Mouse (Mus musculus): ENCODE data around the gene Saa3.
A peak's percentile ranks its signal among the peaks of the same experiment; 100 is the strongest.
"Not testable (repeated sequence)": the region's sequence is repeated elsewhere in the genome, so short reads cannot be mapped to it uniquely, and the experiment has no call there.

The Saa3 gene

DNA sequence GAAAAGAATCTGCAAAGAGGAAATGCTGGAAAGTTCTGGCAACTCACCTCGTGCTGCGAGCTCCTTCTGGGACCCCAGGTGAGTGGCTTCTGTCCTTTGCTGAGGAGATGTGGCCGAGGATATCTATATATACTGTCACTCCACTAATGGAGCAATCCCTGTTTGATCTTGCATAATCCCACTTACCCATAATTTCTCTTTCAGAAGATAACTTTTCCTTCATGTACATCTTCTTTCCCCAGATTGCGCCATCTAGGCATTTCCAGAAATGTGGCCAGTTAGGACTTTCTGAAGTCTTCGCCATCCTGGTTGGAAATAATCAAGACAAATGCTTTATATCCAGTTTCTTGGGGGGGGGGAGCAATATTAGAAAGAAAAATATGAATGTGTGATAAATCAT, at the start of gene Saa3:
Gene Saa3, minus strand, starts transcription at position 101 of the 400 bp plus-strand sequence.
- no peak for DNase-seq

DNA sequence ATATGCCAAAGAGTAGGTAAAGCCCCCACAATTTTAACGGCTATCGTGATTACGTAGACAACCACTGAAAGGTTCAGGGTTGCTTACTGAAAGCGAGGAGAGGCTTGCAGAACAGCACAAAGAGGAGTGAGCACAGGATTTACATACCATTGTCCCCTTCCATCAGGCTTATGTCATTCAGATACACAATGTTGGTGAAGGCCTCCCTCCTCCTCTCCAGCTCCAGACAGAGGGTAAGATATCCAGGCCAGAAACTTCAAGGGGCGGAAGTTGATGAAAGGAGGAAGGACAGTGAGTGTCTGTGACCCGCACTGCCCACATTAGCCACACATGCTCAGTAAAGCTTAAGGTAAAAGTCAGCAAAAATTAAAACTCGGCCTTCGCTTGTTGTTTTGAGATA, 49.2 kb upstream of the Saa3 start:
- no peak for DNase-seq

DNA sequence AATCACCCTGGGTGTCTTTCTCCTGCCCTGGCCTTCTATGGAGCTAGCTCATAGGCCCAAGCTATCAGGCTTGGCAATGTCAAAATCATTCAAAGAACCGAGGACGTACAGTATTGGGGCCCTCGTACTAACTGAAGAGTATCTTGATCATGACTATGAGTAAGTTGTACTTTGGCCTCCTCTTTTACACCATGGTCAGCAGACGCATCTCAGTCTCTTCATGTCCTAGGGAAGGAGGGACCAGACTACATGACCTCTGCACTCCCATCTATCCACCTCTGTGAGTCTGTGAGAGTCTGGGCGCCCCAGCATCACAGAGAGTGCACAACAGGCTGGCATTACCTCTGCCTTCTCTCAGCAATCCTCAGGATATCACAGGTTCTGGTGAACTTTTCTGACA, 47.1 kb upstream of the Saa3 start:
- DNase-seq = no peak

DNA sequence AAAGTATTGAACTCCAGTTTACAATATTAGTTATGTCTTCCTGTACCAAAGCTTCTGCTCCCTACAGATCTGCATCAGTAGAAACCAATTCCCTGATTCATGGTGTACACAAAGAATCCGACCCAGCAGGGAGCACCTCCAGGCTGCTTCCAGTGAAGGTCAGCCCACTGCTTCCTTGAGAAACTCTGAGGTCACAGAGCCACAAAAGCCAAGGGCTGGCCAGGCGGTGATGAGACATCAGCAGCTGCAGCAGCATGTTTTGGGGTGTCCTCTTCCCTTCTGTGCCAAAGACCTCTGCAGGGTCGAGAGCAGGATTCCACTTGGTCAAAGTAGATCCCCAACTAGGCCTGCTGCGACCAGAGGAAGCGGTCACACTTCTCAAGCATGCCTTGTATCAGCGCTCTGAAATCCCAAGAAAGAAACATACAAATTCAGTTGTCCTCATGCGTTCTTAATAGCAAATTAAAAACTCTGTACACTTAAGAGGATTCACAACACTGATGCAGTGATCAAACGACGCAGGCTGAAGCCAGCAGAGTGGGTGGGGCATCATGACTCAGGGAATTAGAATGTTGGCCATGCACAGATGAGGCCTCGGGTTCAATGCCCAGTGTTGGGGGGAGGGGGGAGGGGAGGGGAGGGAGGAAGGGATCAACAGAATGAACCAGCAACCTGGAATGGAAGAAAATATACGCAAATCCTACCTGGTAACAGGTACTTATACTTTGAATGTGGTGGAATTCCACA, 45.7 kb upstream of the Saa3 start:
- DNase-seq = no peak

DNA sequence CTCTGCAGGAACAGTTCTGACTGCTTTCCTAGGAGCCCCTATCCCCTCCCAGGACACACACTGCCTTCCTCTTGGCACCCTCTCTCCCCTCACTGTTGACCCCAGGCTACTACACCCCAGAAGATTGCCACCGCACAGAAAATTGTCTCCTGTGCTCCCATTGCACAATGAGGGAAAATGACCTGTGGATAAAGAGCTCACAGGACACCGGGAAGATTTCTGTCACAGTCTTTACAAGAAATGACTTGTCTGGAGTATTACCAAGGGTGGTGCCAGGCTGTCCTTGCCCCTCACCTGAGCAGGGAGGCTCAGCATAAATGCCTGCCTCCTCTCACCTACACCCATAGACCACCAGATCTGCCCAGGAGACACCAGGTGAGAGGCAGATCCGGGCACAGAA, 36.0 kb upstream of the Saa3 start, which contains the start of gene Saa2:
Gene Saa2, plus strand, starts transcription at position 301 of the 400 bp plus-strand sequence.
- no peak for DNase-seq

DNA sequence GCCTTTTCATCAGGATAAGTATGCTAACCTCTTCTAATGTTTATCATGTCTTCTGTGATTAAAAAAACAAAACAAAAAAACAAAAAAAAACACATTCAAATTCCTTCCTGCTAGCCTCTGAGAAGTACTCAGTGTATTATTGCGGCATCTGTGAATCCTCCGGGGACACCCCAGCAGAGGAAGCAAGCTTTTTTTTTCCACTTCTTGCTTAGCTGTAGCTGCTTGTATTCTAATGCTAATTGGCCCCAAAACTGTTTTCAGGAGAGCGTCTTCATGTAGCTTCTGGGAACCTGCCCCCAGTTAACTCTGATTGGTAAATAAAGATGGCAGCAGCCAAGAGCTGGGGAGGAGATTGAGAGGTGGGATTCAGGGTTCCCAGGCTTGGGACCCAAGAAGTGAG, 33.0 kb upstream of the Saa3 start:
- no peak for DNase-seq

DNA sequence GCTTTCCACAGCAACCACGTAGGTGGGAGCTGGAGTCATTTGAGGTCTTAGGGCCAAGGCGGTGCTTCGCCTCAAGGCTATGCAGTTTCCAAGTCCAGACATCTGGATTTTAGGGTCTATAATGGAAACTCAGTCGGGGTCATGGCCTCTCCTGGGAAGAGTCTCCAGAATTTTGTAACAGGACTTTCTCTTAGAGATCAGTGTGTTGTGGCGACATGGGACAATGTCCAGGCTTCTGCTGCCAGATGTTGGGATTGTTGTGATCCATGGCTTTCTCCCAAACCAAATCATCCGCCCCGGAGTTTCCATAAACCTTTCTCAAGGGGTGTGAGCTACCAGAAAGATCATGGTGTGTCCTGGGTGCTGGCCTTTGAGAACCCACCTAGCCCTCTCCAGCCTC, 30.9 kb upstream of the Saa3 start:
- DNase-seq = no peak

DNA sequence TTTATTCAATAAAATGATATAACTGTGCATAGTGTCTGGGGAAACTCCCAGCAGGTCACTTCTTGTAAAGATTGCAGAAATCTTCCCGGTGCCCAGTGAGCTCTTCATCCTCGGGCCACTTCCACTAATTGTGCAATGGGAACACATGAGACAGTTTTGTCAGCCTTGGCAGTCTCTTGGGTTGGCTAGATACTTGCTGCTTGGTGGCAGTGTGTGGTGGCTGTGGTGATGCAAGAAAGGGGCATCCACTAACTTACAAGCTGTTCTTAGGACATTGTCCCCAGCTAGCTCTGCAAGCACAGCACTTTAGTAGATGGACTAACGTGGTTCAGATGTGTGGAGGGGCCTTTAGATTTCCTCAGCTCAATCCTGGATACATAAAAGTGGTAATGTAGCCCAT, 30.3 kb upstream of the Saa3 start:
- DNase-seq = peak; percentile 38 to 51

DNA sequence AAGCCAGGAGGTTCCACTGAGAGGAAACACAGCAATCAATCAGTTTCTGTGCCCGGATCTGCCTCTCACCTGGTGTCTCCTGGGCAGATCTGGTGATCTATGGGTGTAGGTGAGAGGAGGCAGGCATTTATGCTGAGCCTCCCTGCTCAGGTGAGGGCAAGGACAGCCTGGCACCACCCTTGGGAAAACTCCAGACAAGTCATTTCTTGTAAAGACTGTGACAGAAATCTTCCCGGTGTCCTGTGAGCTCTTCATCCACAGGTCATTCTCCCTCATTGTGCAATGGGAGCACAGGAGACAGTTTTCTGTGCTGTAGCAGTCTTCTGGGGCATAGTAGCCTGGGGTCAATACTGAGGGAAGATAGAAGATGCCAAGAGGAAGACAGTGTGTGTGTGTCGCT, 27.4 kb upstream of the Saa3 start, which contains the start of gene Saa1:
Gene Saa1, minus strand, starts transcription at position 101 of the 400 bp plus-strand sequence.
- DNase-seq = not testable (repeated sequence)

DNA sequence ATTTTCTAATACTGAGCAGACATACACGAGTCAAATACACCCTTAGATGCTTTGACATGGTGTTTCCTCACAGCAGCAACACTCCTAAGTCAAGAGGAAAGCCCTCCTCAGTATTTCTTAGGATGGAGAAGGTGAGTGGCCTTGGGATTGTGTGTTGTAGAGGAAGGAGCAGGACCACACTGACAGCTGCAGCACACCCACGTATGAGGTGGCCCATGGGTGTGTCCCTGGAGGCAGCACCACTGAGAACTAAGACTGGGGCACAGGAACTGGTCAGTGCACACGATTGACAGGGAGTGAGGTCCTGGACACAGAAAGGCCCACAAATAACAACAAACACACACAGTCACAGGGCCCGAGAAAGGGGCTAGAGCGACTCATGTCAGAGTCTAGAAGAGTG, 24.5 kb upstream of the Saa3 start:
- DNase-seq = not testable (repeated sequence)

DNA sequence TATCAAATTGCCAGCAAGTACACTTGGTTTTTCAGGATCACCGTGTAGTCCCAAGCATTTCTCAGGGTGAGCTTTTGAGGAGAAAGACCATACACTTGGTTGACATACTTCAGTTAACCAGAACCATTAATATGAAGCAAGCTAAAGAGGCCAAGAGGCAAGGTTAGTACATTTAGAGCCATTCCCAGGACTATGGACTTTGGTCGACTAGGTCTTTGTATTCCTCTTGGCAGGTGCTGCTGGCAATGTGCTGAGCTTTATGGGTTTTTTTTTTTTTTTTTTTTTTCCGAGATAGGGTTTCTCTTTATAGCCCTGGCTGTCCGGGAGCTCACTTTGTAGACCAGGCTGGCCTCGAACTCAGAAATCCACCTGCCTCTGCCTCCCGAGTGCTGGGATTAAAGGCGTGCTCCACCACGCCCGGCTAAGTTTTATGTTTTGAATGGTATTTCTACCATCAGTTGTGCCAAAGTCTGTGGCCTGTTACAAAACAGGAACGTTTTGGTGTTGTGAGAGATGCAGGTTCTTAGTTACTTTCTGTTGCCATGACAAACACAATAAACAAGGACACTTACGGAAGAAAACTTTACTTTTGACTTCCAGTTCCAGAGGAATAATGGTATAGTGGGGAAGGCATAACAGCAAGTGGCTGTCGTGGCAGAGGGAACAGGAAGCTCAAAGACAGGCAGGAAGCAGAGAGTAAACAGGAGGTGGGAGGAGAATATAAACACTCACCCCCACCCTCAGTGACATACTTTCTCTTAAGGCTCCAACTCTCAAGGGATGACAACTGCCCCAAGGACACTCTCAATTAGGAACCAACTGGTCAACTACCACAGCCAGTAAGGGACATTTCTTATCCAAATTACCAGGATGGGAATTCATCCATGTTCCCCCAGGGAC, 23.3 kb upstream of the Saa3 start:
- DNase-seq = peak in 1 of 2 experiments; percentile 54

DNA sequence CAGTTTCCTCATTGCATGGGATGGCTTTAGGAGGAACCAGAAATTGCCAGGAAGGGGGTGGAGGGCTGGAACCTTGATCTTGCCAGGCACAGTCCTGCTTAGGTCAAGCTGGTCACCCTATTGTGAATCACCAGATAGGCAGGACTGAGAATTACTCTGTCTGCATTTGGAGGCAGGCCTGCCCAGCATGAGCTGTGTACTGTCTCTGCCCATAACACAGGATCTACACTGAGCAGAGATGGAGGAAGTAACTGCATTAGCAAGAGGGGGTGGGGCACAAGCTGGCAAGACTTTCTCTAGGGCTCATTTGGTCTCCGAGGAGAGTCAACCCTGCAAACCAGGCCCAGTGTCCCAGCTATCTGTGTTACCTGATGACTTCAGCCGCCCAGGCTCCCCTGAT, 19.5 kb upstream of the Saa3 start:
- peak in 1 of 2 experiments; percentile 24 for DNase-seq

DNA sequence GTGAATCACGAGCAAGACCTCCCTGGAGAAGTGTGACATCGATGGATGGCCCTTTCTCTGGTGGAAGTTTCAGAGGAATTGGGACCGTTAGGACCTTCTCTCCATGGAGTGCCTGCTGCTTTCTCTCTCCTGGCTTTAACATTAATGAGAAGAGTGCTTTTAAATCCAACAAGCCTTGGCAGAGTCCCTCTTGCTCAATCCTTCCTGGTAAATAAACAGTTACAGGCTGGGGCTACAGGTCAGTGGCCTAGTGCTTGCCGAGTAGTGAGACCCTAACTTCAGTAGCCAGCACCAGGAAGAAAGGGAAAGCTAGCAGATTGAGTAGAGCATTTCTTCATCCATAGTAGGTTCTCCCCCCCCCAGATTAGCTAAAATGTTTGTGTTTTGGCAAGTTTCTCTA, 17.0 kb upstream of the Saa3 start, which contains the start of gene Saa4:
Gene Saa4, minus strand, starts transcription at position 146 of the 400 bp plus-strand sequence.
- no peak for DNase-seq

DNA sequence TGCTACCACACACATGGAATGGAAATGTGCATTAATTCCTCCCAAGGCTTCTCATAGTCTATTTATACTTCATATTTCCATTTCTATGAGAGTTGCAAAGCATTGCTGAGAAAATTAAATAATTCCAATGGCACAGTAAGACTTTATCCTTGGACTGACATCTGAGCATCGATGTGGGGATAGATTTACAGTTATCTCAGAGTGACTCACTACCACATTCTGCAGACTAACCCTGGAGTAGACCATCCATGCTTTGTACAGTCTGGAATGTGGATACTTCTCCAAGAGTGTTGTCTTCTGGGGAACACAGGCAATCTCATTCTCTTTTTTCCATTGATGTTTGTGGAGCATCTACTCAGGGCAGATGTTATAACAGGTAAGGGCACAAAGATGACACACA, 12.1 kb upstream of the Saa3 start:
- no peak for DNase-seq

DNA sequence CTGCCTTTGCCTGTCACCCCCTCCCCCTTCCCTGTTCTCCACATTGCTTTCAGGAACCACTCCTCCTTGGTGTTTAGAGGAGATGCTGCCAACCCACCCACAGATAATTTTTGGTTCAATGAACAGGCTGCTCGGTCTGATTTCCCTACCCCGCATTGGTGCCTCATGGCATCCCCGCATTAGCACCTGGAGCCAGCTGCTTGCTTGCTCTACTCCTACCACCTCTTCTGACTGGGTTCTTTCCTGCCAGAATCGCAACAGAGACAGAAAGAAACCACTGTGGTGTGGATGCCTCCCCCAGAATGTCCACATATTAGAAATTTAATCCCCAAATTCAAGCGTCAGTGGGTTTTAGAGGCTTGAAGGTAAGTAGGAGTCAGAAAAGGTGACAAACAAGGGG, 8.9 kb upstream of the Saa3 start:
- no peak for DNase-seq

DNA sequence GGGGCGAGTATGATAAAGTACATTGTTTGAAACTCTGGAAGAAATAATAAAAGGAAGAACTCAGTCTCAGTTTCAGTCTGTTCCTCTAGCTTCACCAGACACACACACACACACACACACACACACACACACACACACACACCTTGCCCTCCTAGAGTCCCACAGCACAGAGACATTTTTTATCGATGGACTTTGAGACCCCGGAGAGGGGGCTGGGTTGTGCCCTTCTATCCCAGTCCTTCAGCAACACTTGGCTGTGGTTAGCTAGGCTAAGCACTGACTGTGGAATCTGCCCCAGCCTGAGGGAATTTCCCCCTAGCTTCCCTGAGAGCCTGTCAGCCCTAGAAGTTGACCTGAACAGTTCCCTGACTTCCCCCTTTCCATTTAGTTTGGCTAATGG, 8.3 kb upstream of the Saa3 start:
- DNase-seq = no peak

DNA sequence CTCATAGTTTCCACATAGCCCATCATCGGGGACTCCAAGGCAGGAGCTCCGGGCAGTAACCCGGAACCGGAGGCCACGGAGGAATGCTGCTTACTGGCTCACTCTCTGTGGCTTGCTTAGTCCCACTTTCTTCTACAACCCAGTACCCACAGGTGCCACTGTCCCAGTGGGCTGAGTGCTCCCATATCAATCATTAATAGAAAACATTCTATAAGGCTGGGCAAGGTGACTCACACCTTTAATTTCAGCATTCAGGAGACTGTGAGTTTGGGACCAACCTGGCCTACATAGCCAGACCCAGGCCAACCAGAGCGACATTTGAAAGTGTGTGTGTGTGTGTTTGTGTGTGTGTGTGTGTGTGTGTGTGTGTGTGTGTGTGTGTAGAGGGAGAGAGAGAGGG, 7.9 kb upstream of the Saa3 start:
- DNase-seq = no peak

DNA sequence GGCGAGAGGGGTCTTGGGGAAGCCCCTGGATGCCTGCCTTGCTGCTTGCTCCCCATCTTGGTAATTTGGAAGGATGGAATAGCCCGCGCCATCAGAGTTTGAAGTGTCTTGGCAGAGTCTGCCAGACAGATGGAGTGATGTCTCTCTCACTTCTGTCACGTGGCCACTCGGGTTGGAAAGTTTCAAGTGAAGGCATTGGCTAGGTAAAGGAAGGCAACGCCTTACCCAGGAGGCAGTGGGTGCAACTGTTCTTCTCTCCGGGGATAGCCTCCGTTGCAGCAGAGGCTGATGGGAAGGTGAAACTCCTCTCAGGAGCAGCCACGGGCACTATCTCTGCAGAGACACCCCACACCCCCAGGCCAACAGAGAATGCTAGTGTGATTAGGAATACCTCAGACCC, 5.0 kb upstream of the Saa3 start:
- peak; percentile 7 to 24 for DNase-seq

DNA sequence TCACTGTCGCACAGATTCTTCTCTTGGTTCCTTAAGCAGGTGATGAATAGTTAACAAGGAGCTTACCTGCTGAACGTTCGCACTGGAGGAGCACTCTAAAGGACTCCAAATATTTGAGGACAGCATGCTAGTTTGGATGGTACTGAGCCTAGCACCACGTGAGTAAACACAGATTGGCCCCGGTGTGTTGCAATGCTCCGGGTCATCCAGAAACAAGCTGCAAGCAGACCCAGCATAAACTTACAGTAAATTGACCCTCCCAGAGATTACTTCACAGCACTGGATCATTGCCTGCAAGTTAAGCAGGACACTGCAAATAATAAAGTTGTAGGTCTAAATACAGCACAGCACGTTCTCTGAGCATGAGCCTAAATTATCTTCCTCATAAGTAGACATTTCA, 4.0 kb upstream of the Saa3 start:
- DNase-seq = peak; percentile 85 to 91

DNA sequence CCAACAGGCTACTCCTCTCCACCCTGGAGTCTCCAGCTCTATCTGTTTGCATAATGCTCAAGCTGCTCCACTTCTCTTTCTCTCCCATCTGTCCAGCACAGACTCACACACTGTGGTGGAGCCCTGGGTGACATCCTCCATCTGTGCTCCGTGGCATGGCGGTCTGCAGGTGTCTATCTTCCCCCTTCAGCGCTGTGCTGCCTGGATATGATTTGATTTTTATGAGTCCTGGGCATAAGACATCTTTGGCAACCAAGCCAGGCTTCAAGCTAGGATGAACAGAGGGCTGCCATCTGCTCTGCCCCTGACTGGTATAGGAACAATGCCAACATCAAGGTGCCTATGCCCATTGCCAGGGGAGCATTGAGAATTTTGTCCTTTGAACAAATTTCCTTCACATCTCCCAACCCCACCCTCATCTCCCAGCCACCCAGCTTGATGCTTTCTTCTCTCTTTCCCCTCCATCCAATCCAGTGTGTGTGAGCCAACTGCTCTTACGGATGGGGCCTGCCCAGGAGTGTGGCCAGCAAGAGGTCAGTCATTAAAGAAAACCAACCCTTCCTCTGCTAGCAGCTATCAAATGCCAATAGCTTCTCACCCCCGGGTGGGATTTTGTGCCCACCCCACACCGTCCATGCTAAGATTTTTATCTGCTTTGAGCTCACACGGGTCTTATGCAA, 3.2 kb upstream of the Saa3 start:
- no peak for DNase-seq

DNA sequence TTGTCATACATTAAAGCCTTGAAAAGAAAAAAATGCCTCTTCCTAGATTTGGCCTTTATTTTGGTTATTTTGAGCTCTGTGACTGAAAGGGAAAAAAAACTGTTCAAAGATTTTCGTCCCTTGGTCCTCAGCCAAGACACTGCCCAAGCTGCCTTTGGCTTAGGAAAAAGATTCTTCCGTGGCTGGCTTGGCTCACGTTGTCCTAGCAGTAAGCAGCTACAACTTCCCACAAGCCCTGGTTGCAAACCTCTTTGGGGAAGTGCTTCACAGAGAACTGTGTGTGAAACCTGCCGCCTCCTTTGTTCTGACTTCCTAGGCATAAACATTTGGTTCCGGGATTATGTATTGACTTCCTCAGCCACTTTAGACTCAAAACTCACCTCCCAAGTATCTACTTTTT, 1.4 kb upstream of the Saa3 start:
- DNase-seq = peak; percentile 66 to 71

DNA sequence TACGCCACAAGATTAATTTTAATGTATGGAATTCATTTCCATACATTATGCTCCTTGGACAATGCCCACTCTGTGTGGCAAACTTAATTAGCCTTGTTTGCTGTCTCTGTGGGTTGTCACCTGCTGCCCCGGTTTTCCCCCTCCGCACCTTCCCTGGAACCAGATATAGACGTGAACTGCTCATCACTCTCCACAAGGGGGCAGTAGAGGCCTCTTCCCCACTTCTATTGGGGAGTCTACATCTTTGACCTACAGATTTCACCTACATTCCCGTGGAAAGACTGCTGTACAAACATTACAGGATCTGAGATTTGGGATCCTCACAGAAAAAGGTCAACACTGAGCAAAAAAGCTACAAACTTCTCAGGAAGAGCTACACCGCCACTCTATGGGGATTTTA, 982 bp downstream of the Saa3 start:
- peak; percentile 57 to 77 for DNase-seq

DNA sequence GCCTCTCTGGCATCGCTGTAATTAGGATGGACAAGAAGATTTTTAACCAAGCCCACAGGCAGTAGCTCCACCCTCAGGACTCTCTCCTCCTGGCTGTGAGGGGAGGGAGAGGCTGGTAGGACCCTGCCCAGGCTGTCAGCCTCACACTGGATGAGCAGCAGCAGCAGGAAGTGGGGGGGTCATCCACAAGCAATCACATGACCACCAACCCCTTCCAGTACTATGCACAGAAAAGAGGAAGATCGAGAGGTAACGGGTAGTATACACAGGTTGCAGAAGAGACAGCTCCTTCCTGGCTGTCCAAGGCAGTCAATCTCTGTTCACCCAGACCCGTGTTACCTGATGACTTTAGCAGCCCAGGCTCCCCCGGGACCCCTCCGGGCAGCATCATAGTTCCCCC, 3.2 kb downstream of the Saa3 start:
- no peak for DNase-seq
